Mouse (Mus musculus): ENCODE measurements at regions not wholly inside any gene's neighbourhood (a gene's known extent, or its start where the extent isn't known, plus 50 kb on each side); places are given as distances from the start of the nearest gene placed in this dataset.
"Not testable (repeated sequence)": the region's sequence is repeated elsewhere in the genome, so short reads cannot be mapped to it uniquely, and the experiment has no call there.

DNA sequence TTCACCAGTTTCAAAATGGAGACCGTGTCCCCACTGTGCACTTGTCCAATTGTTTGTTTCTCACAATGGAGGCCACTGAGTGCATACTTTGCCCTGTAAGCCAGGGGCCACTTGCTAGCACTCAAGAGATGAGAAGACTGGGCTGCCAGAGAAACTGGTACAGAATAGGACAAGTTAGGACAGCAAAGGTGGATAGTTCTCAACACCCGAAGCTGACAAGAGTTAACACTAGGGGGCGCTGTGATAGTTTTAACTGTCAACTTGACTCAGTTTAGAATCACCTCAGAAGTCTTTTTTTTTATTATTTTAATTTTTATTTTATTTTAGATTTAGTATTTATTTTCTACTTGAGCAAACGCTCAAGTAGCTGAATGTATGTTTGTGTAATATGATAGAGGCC is 188.2 kb upstream of the Asap2 start:
- not testable (repeated sequence) for H3K4me2 ChIP-seq (replicated peaks; ENCODE audit: low read depth, low read length, severe bottlenecking); H3K27me3 ChIP-seq (ENCODE audit: control insufficient read depth, insufficient read depth, low read length); H3K4me1 ChIP-seq (ENCODE audit: control insufficient read depth, insufficient read depth, low read length); H3K9me3 ChIP-seq (ENCODE audit: control insufficient read depth, low read length); H3K9ac ChIP-seq (ENCODE audit: low read depth, low read length, severe bottlenecking); H3K4me3 ChIP-seq (replicated peaks; ENCODE audit: low read length); H3K27ac ChIP-seq (replicated peaks; ENCODE audit: low read depth, low read length); DNase-seq (ENCODE audit: low spot score); H3K36me3 ChIP-seq (ENCODE audit: control insufficient read depth, insufficient read depth, low read length); ATAC-seq (ENCODE audit: low FRiP score, low read depth)
- WGBS, result 71% methylated on average over 3 of the region's 4 CpGs

DNA sequence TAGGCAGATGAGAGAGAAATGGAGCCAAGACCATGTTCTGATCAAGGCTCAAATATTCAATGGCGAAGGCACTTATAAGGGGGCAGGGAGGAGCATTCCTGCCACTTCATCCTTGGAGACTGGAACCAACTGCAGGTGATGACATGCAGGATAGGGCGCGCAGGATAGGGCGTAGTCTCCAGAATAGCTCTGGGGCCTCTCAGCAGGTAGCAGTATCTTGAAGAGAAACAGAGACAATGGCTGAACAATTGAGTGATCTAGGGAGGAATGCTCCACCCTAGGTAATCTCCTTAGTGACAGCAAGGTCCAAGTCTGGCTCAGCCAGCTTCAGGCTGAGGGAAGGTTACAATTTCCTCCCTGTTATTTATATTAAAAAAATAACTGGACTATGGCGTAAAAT is 184.8 kb upstream of the Asap2 start:
- not testable (repeated sequence) for H3K9ac ChIP-seq (ENCODE audit: low read depth, low read length, severe bottlenecking); DNase-seq (ENCODE audit: low spot score); H3K4me2 ChIP-seq (replicated peaks; ENCODE audit: low read depth, low read length, severe bottlenecking); H3K36me3 ChIP-seq (ENCODE audit: control insufficient read depth, insufficient read depth, low read length); H3K4me3 ChIP-seq (replicated peaks; ENCODE audit: low read length); H3K9me3 ChIP-seq (ENCODE audit: control insufficient read depth, low read length); H3K4me1 ChIP-seq (ENCODE audit: control insufficient read depth, insufficient read depth, low read length); H3K27me3 ChIP-seq (ENCODE audit: control insufficient read depth, insufficient read depth, low read length); ATAC-seq (ENCODE audit: low FRiP score, low read depth); H3K27ac ChIP-seq (replicated peaks; ENCODE audit: low read depth, low read length)
- WGBS, result 94% methylated on average over 4 of the region's 5 CpGs

DNA sequence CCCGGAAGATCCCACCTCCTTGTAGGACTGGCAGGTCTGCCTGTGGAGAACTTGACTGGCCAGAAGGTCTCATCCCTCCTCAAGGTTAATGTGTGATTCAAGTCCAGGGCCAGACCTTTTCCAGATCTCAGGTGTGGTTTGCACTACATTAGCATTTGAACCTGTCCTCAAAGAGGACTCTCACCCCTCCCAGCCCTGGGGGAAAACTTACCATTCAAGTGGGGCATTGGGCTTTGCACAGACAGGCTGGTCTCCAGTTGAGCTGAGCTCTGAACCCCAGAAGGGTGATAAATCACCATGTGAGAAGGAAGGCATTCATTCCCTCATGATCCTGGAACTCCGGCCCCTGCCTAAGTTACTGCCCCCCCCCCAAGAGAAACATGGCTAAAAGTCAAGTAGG is 183.6 kb upstream of the Asap2 start:
- no peak overlapping the region for H3K9ac ChIP-seq (ENCODE audit: low read depth, low read length, severe bottlenecking)
- H3K4me1 ChIP-seq (ENCODE audit: control insufficient read depth, insufficient read depth, low read length), result no peaks in the 10 kb centered on the region
- H3K4me3 ChIP-seq (replicated peaks; ENCODE audit: low read length), result no peak overlapping the region
- ATAC-seq (ENCODE audit: low FRiP score, low read depth) (no peak), DNase-seq (ENCODE audit: low spot score) (no peak)
- WGBS, result 100% methylated on average over 2 of the region's 2 CpGs
- no peaks in the 10 kb centered on the region for H3K36me3 ChIP-seq (ENCODE audit: control insufficient read depth, insufficient read depth, low read length)
- no peaks in the 10 kb centered on the region for H3K27me3 ChIP-seq (ENCODE audit: control insufficient read depth, insufficient read depth, low read length)
- no peak overlapping the region for H3K27ac ChIP-seq (replicated peaks; ENCODE audit: low read depth, low read length)
- TF ChIP-seq POLR2A (IDR thresholded peaks at IDR 0.05; ENCODE audit: borderline replicate concordance, extremely low read depth, insufficient read depth, insufficient read length), result no peak
- no peaks in the 10 kb centered on the region for H3K9me3 ChIP-seq (ENCODE audit: control insufficient read depth, low read length)
- H3K4me2 ChIP-seq (replicated peaks; ENCODE audit: low read depth, low read length, severe bottlenecking), result no peak overlapping the region

DNA sequence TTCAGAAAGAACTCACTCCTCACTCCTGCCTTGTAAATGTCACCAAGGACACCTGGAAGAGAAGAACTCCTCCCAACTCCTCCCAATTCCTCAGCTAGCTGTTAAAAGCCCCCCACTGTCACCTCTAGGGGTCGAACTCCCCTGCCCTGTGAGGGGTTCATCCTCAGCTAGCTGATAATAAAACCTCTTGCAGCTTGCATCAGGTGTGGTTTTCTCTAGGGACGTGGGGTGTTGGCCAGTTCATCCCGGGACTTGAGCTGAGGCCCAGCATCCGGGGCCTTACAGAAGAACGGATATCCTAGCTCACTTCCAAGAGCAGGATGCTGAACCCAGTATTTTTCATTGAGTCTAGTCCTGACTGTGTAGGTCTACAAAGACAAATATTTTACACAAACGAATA is 176.4 kb upstream of the Asap2 start:
- H3K9me3 ChIP-seq (ENCODE audit: control insufficient read depth, low read length), result peaks cover 11% of the 10 kb centered on the region

DNA sequence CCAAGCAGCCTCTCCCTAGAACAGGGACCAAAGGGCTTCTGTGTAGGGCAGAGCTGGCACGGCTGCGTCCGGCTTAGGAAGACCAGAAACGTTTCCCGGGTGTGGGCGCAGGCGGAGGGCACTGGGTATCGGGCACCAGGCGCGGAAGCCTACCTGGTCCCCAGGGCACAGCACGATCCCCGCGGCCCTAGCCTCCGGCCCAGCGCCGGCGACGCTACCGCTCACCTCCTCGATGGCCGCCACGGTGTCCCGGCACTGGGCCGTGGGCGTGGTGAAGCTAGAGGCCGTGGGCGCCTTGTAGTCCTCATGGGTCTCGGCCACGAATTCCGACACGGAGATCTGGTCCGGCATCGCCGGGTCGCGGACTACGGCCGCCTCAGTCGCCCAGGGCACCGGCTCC is 175.1 kb upstream of the Asap2 start:
- H3K4me1 ChIP-seq (ENCODE audit: control insufficient read depth, insufficient read depth, low read length); H3K27ac ChIP-seq (replicated peaks; ENCODE audit: low read depth, low read length); H3K36me3 ChIP-seq (ENCODE audit: control insufficient read depth, insufficient read depth, low read length); DNase-seq (ENCODE audit: low spot score); H3K27me3 ChIP-seq (ENCODE audit: control insufficient read depth, insufficient read depth, low read length); H3K9ac ChIP-seq (ENCODE audit: low read depth, low read length, severe bottlenecking); ATAC-seq (ENCODE audit: low FRiP score, low read depth): not testable (repeated sequence)
- peak overlapping the region; percentile 35 for H3K4me3 ChIP-seq (replicated peaks; ENCODE audit: low read length)
- H3K4me2 ChIP-seq (replicated peaks; ENCODE audit: low read depth, low read length, severe bottlenecking), result peak overlapping the region; percentile 23; the same call in 1 of the 2 replicates
- 36% methylated on average over 17 of the region's 40 CpGs for WGBS
- H3K9me3 ChIP-seq (ENCODE audit: control insufficient read depth, low read length), result peaks cover 11% of the 10 kb centered on the region

More for the DNA sequence above, 176.4 kb upstream of the Asap2 start:
- WGBS, result 80% methylated on average over 6 of the region's 6 CpGs
- not testable (repeated sequence) for H3K9ac ChIP-seq (ENCODE audit: low read depth, low read length, severe bottlenecking); H3K4me3 ChIP-seq (replicated peaks; ENCODE audit: low read length); DNase-seq (ENCODE audit: low spot score); H3K4me1 ChIP-seq (ENCODE audit: control insufficient read depth, insufficient read depth, low read length); H3K27me3 ChIP-seq (ENCODE audit: control insufficient read depth, insufficient read depth, low read length); H3K27ac ChIP-seq (replicated peaks; ENCODE audit: low read depth, low read length); ATAC-seq (ENCODE audit: low FRiP score, low read depth); H3K36me3 ChIP-seq (ENCODE audit: control insufficient read depth, insufficient read depth, low read length); H3K4me2 ChIP-seq (replicated peaks; ENCODE audit: low read depth, low read length, severe bottlenecking)

DNA sequence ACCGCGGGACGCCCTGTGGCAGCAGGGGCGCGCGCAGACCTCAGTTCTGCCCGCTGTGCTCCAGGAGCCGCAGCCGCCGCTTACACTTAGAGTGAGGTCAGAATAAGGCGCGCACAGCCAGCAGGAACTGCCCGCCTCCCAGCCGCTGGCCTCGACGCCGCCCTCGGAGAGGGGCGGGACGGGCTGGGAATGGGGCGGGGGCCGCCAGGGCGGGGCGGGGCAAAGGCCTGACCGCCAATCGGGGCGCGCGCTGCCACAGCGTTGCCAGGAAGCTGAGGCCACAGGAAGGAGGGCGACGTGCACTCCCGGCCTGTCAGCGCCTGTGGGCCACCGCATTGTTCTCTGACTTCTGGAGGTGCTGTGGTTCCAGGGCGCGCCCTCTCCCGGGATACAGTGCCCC is 174.7 kb upstream of the Asap2 start:
- H3K36me3 ChIP-seq (ENCODE audit: control insufficient read depth, insufficient read depth, low read length), result no peaks in the 10 kb centered on the region
- ATAC-seq (ENCODE audit: low FRiP score, low read depth), result peak; percentile 85
- no peak for TF ChIP-seq POLR2A (IDR thresholded peaks at IDR 0.05; ENCODE audit: borderline replicate concordance, extremely low read depth, insufficient read depth, insufficient read length)
- H3K4me2 ChIP-seq (replicated peaks; ENCODE audit: low read depth, low read length, severe bottlenecking), result peak overlapping the region; percentile 23; the same call in 1 of the 2 replicates
- H3K27me3 ChIP-seq (ENCODE audit: control insufficient read depth, insufficient read depth, low read length), result no peaks in the 10 kb centered on the region
- 6% methylated on average over 15 of the region's 38 CpGs for WGBS
- DNase-seq (ENCODE audit: low spot score), result peak; percentile 37
- no peak overlapping the region; the same call in 1 of the 2 replicates for H3K9ac ChIP-seq (ENCODE audit: low read depth, low read length, severe bottlenecking)
- no peaks in the 10 kb centered on the region for H3K4me1 ChIP-seq (ENCODE audit: control insufficient read depth, insufficient read depth, low read length)
- H3K27ac ChIP-seq (replicated peaks; ENCODE audit: low read depth, low read length), result no peak overlapping the region
- H3K9me3 ChIP-seq (ENCODE audit: control insufficient read depth, low read length), result peaks cover 11% of the 10 kb centered on the region
- H3K4me3 ChIP-seq (replicated peaks; ENCODE audit: low read length), result peak overlapping the region; percentile 35

DNA sequence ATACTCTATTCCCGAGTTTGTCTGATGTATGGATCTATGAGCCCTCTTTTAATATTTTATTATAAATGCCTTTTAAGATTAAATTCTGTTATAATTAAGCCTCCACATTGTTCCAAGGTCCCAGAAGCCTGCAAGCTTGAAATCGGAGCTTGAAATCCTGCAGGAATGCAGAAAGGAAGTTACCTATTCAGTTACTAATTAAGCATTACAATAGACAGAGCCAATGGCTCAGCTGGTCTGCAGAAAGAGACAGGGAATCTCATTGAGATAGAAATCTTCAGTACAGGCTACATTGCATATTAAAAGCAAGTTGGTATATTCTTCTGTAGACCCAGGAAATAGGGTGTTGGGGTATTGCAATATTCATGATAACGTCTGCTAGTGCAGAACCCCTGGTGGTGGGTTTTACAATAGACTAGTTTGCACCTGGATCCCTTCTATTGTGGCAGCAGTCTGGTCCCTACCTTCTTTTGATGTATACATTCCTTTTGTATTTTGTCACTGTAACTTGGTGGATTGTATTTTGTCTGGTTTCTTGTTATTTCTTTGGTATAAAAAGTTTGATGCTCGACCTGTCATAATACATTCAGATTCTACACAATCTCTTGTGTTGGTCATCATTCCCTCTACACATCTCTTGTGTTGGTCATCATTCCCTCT is 146.5 kb upstream of the Asap2 start:
- 71% methylated on average over 4 of the region's 4 CpGs for WGBS
- H3K9me3 ChIP-seq (ENCODE audit: control insufficient read depth, low read length); H3K4me3 ChIP-seq (replicated peaks; ENCODE audit: low read length); H3K36me3 ChIP-seq (ENCODE audit: control insufficient read depth, insufficient read depth, low read length); H3K27ac ChIP-seq (replicated peaks; ENCODE audit: low read depth, low read length); ATAC-seq (ENCODE audit: low FRiP score, low read depth); H3K4me1 ChIP-seq (ENCODE audit: control insufficient read depth, insufficient read depth, low read length); DNase-seq (ENCODE audit: low spot score); H3K4me2 ChIP-seq (replicated peaks; ENCODE audit: low read depth, low read length, severe bottlenecking); H3K27me3 ChIP-seq (ENCODE audit: control insufficient read depth, insufficient read depth, low read length); H3K9ac ChIP-seq (ENCODE audit: low read depth, low read length, severe bottlenecking): not testable (repeated sequence)

DNA sequence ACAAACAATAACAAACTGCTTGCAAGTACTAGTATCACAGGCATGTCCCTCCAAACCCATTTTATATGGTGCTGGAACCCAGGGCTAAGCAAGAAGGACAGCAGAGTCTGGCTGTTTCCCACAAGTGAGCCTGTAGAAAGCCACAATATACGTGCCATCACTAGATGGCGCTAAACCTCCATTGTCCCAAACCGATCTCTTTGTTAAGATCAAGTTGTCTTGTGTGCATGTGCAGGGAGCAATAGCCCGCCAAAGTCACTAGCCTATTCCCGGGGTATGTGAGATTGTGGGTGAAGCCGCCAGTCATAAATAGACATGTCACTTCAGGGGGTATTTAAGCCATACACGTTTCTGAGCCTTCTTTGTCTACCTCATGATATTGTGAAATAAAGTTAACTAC is 145.4 kb upstream of the Asap2 start:
- not testable (repeated sequence) for H3K4me1 ChIP-seq (ENCODE audit: control insufficient read depth, insufficient read depth, low read length); H3K9me3 ChIP-seq (ENCODE audit: control insufficient read depth, low read length); H3K4me3 ChIP-seq (replicated peaks; ENCODE audit: low read length); H3K27me3 ChIP-seq (ENCODE audit: control insufficient read depth, insufficient read depth, low read length); H3K9ac ChIP-seq (ENCODE audit: low read depth, low read length, severe bottlenecking); H3K36me3 ChIP-seq (ENCODE audit: control insufficient read depth, insufficient read depth, low read length); H3K27ac ChIP-seq (replicated peaks; ENCODE audit: low read depth, low read length); ATAC-seq (ENCODE audit: low FRiP score, low read depth)
- 56% methylated on average over 7 of the region's 7 CpGs for WGBS
- peak overlapping the region; percentile 29; the same call in 1 of the 2 replicates for H3K4me2 ChIP-seq (replicated peaks; ENCODE audit: low read depth, low read length, severe bottlenecking)
- peak; percentile 3 for DNase-seq (ENCODE audit: low spot score)
